Mouse (Mus musculus): ENCODE results near the gene Pnmal1.

DNA sequence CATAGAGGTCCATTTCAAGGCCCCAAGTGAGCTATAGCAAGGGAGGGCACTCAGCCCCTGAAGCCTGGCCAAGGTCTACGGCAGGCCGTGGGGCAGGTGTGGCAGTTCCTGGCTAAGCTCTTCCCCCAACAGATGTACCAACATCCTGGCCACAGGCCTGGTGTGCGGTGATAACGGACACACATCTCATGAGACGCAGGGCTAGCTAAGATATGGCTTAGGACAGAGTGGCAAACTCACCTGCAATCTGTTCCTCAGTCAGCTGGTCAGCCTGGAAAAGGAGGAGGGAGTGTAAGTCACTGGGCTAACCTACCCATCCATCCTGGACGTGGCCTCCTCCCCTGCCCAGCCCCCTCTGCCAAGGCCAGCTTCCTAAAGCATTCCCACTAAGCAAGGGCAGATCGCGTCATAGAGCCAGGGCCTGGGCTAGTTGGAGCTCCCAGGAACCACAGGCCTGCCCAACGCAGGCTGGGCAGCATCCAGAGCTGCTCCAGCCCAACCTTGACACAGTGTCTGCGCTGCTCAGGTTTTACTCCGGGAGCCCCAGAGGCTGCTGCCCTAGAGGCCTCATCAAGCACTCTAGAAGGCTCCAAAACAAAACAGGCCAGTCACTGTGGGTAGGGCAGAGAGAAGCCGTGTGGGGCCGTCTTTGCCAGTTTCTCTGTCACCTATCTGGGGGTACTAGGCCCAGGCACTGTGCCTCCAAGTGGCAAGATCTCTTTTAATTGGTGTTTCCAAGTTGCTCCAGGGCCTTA is 39.9 kb upstream of the Pnmal1 start:
- TF ChIP-seq POLR2A (IDR thresholded peaks at IDR 0.05; ENCODE audit: extremely low read depth, insufficient read depth, low read length) (no peak), CTCF (IDR thresholded peaks at IDR 0.05; ENCODE audit: extremely low read depth, insufficient read depth, low read length) (no peak)
